Mouse (Mus musculus) heart, postnatal 14 days (tissue): ENCODE data around the gene Eml6. TPM values are rescaled to one million over a fixed set of nuclear protein-coding genes. Genes with fewer than 3 reads are reported as not detected.
"Not testable (repeated sequence)": the region's sequence is repeated elsewhere in the genome, so short reads cannot be mapped to it uniquely, and the experiment has no call there.

ENCODE experiments used
- DNase-seq, 2 experiments: peaks; one replicate each; pipeline ENCODE4 v3.0.0; 2021 to 2022
- intact Hi-C: fragments of 180-260 bp; cut with DNase I; formaldehyde crosslinking; loops from one replicate; pipeline ENCODE4 v1.15.1; 2025
- total RNA-seq, 2 experiments: library from RNA; stranded (reverse); gene quantifications; 2 replicates each; pipeline ENCODE4 v1.2.3; 2021

Eml6 gene
- total RNA-seq, 2 experiments from 2014 or later, result 1.8 to 2.2 TPM

GRCm38 (mm10) chr11:29861750-29862397, 164.0 kb downstream of the Eml6 start:
- DNase-seq, result peak; percentile 34 to 66
- intact Hi-C loops, result loop anchor here (10.0 kb wide), 1 partner anchor 793 kb away; no protein-coding TSS in a partner anchor

DNA sequence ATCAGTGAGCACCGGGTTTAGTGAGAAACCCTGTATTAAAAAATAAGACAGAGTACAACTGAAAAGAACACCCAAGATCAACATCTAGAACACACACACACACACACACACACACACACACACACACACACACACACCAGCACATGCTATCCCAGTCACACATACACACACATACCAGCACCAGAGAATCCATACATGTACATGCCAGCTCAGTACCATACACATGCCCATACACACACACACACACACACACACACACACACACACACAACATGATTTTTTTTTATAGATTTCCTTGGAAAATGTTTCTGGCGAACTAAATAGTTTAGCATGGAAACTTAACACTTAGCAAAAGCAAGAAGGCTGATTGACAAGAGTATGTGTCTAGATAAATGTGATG, 164.8 kb downstream of the Eml6 start:
- intact Hi-C loops, result loop anchor here (10.0 kb wide), 1 partner anchor 794 kb away; no protein-coding TSS in a partner anchor
- no peak for DNase-seq

DNA sequence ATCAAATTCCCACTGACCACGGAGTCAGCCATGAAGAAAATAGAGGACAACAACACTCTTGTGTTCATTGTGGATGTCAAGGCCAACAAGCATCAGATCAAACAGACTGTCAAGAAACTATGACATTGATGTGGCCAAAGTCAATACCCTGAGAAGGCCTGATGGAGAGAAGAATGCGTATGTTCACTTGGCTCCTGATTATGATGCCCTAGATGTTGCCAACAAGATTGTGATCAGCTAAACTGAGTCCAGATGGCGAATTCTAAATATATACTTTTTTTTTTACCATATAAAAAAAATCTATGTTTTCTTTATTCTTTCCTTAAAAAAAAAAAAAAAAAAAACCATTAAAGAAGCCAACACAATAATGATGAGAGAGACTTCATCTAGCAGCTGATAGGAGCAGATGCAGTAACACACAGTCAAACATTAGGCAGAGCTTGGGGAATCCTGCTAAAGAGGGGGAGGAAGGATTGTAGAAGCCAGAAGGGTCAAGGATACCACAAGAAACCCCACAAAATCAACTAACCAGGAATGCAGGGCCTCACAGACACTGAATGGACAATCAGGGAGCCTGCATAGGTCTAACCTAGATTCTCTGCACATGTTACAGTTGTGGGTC, 185.1 kb downstream of the Eml6 start:
- DNase-seq, result no peak
- intact Hi-C loops, result no loop called here

- DNase-seq, result peak; percentile 43 to 57
- intact Hi-C loops, result no loop called here
Observed at GRCm38 (mm10) chr11:29839781-29840180, 186.1 kb downstream of the Eml6 start.

- DNase-seq, result no peak
- intact Hi-C loops, result no loop called here
Observed at GRCm38 (mm10) chr11:29837066-29837465, 188.8 kb downstream of the Eml6 start.

DNA sequence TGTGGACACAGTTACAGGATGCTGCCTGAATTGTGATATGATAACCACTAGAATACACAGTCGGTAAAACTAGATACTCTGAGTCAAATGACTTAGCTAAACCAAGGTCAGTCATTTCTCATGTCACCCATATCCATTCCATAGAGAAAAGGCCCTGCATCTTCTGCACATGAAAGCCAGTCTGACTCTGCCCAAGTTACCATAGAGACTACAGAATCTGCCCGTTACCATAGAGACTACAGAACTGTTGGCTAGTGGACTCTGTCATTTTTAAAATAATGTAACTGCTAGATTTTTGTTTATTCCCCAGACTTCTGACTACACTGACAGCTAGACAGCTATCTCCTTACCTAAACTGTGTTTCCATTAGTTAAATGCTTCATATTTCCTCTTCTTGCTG, 198.1 kb downstream of the Eml6 start:
- no peak for DNase-seq
- intact Hi-C loops, result no loop called here

- no peak for DNase-seq
- intact Hi-C loops, result no loop called here
Observed at GRCm38 (mm10) chr11:29826001-29826400, 199.8 kb downstream of the Eml6 start.

- intact Hi-C loops, DNase-seq: not testable (repeated sequence)
Observed at GRCm38 (mm10) chr11:29825271-29825718, 200.5 kb downstream of the Eml6 start, which contains the start of gene 4931440F15Rik. Gene 4931440F15Rik, minus strand, starts transcription at chr11:29825668.

DNA sequence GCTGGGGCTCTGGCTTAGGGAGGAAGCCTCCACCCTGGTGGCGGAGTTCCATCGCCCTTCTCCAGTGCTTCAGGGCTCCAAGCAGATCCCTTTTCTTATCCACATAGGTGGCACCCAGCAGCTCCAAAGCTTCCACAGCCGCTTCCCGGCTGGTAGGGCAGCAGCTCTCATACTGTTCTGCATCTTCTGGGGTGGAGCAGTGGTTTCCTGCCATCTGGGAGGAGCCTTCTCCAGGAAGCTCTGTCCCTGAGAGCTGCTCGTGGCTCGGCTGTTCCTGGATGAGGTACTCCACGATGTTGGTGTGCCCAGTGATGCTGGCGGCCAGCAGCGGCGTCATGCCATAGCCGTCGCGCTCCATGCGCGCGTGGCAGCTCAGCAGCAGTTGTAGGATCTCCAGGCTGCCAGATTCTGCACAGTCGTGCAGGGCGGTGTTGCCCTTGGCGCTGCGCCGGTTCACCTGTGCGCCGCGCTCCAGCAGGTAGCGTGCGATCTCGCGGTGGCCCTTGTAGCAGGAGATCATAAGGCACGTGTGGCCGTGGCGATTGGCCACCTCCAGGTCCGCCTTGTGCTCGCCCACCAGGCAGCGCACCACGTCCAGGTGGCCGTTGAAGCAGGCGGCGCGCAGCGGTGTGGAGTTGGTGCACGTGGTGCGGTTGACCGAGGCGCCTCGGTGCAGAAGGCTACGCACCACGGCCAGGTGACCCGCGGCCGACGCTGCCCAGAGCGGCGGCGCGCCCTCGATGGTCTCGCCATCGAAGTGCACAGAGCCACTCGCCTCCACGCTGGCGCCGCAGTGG, 201.2 kb downstream of the Eml6 start:
- intact Hi-C loops, DNase-seq: not testable (repeated sequence)

- intact Hi-C loops, result no loop called here
- no peak for DNase-seq
Observed at GRCm38 (mm10) chr11:29823141-29823540, 202.7 kb downstream of the Eml6 start.

DNA sequence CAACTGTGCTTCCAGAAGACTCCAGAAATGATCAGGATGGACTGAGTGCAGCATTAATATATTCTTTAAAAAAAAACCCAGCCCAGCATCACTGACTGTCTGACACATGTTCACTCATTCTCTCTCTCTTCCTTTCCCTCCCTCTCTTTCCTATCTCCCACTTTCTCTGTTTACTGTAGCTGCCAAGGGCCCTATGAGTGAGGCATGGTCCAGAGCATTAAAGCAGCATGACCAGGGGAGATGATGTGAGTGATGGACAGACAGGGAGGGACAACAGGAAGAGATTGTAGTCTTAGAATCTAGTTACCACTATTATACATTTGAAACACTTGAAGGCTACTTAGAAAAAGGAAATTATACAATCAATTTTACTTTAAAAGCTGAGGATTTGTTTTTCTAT, 210.2 kb downstream of the Eml6 start:
- intact Hi-C loops, result no loop called here
- no peak for DNase-seq

- intact Hi-C loops, result no loop called here
- DNase-seq, result no peak
Observed at GRCm38 (mm10) chr11:29815261-29815660, 210.6 kb downstream of the Eml6 start.

GRCm38 (mm10) chr11:29813267-29813666, 212.6 kb downstream of the Eml6 start:
- DNase-seq, result no peak
- intact Hi-C loops, result no loop called here

DNA sequence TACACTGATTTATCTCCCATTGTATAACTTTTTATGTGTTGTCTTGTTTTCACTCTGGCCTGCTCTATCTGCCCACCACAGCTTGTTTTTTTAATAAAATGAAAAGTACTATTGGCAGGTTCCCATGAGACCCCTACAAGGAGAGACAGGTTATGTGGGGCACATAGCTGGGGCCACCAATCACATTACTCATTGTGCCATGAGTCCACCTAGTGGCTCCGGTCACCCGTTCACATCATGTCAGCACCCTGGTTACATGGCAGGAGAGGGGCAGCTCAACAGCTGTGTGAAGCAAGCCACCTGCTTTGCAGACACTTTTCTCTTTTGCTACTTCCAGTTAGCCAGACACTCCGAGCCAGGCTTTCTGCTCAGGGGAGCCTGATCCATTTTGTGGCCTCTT, 213.4 kb downstream of the Eml6 start:
- no peak for DNase-seq
- intact Hi-C loops, result no loop called here

- DNase-seq, result no peak
- intact Hi-C loops, result no loop called here
Observed at GRCm38 (mm10) chr11:29810324-29810723, 215.5 kb downstream of the Eml6 start.

- intact Hi-C loops, result no loop called here
- DNase-seq, result no peak
Observed at GRCm38 (mm10) chr11:29808981-29809589, 216.7 kb downstream of the Eml6 start.

DNA sequence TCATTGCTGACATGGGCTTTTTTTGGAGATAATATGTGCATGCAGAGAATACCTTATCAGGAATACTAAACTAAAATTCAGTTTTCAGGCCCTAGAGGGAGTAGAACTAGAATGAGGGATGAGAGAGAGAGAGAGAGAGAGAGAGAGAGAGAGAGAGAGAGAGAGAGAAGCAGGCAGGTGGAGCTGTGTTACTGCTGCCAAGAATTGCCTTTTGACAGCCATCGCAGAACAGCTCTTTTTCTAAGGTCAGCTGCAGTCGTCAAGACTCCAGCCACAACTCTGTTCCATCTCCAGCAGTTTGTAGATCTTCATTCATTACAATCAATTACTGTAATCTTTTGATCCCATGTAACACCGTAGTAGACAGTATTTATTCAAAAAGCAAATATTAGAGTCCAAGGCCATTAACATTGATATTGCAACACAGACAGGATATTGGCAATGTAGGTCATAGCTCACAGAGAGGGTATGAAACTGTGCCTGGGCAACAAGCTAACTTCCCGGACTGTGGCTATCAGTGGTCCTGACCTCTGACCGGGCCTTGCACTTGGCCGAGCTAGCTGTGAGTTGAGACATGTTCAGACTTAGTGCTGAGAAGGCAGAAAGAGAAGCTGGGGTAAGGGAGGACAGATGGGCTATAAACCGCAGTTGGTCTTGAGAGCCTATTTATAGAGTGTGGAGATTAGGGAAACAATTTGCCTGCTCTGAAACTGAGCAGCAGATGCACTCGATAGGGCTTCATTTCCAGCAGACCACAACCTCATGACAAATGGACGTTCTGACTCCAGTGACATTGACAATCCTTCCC, 217.5 kb downstream of the Eml6 start:
- intact Hi-C loops, result no loop called here
- DNase-seq, result peak in 1 of 2 experiments; percentile 28

DNA sequence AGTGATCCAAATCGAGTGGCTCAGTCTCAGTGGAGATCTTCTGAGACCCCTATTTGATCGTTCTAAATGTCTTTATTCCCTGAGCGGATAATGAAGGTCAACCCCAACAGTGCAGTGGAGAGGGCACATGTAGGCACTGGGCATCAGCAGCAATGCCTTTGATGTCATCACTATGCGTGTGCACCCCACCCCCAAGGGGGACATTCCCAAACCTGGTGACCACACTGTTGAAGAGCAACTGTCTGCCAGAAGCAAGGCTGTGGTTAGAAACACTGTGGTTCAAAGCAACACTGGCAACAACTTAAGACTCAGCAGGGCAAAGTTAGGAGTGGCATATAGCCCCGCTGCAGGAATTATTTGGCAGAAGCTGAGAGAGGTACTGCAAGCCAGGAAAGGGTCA, 218.5 kb downstream of the Eml6 start:
- DNase-seq, result no peak
- intact Hi-C loops, result no loop called here

DNA sequence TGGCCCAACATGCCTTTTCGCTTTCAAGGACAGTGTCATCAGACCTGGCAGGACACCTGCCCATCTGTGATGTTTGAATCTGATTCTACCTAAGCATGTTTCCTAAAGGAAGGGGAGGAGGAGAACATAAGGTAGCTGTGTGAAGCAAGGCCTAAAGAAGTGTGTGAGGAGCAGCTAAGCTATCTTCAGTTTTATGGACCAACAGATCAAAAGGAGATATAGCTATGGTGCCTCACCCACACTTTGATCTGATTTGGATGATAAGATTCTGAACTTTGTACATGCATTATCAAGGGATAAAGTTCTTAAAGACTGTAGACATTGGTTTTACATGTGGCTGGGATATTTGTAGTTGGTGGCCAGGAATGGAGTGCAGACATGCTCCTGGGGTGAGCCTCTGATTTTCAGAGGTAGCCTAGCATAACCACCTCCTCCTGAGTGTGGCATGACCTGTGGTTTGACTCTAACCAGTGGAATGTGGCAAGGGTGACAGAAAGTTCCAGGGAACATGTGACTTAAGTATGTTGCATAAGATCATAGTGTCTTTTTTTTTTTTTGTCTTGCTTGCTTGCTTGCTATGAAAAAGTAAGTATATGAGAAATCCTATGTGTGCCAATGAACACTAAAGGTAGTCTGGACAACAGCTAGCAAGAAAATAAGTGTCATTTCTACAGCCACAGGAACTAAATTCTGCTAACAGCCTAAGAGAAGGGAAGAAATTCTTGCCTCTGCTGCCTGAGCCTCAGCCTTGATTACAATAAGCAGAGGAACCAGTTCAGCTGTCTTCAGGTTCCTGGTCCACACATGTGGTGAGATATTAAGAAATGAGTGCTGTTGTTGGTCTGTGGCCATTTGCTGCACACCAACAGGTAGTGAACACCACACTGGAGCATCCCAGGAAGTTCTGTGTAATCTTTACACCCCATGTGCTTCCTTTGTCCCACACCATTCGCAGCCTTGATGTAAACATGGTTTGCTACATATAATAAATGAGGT, 224.1 kb downstream of the Eml6 start:
- intact Hi-C loops, result no loop called here
- no peak for DNase-seq
